ENCODE assay signal across 8 mouse cellular contexts in the genomic region with DNA sequence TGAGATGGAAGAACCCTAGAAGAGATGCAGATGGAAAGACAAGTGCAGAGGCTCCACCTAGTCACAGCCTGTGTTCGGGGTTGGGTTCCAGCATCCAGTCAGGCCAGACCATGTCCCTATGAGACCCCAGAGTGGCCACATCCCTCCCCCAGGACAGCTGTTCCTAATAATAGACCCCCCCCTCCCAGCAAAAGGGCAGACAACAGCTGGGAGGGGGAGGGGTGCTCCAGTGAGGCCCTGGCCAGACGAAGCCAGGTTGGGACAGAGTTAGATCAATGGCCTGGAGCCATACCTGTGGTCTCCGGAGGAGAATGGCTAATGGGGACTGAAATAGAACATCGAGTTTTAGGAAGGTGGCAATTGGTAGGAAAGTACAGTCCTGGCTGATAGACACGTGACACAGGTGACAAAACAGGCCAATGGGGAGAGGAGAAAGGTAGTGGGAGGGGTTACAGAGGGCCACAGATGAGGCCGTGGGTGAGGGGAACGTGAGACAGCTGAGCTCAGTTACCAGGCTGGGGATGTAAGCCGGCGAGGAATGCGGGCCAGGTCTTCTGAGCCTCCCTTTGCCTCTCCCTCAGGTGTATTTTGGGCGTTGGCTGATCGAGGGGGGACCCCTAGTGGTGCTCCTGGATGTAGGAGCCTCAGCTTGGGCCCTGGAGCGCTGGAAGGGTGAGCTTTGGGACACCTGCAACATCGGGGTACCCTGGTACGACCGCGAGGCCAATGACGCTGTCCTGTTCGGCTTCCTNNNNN. TPM values are rescaled to one million over a fixed set of nuclear protein-coding genes. Genes with fewer than 3 reads are reported as not detected.
A peak's percentile ranks its signal among the peaks of the same experiment; 100 is the strongest.
DNase-seq lines count a peak whose midpoint lies in the region; ATAC-seq and TF ChIP-seq lines count a peak whose summit lies in the region.

A gene (minus strand): TSS at position 576 of the 756 bp plus-strand sequence.

- peaks cover 42% of the 10 kb centered on the region for H3K79me2 ChIP-seq in myocyte (ENCODE audit: control insufficient read depth, insufficient read depth)

- 27% methylated on average over 19 of the region's 19 CpGs for WGBS in neural tube, embryonic 11.5 days
- WGBS in liver, embryonic 12.5 days (ENCODE audit: insufficient replicate concordance), result 39% methylated on average over 19 of the region's 19 CpGs

- H3K27me3 ChIP-seq in neural tube, embryonic 11.5 days (ENCODE audit: control insufficient read depth, insufficient read depth, low read length), result no peaks in the 10 kb centered on the region
- no peaks in the 10 kb centered on the region for H3K27me3 ChIP-seq in liver, embryonic 12.5 days (replicated peaks)
- no peaks in the 10 kb centered on the region for H3K27me3 ChIP-seq in myocyte (ENCODE audit: control insufficient read depth, insufficient read depth, insufficient read length)

- TF ChIP-seq POLR2A in cortical plate, adult 2 months (IDR thresholded peaks at IDR 0.05; ENCODE audit: extremely low read depth, insufficient read depth, low read length), result peak; percentile 35; the same call in 1 of the 2 replicates
- TF ChIP-seq POLR2A in myocyte (IDR thresholded peaks at IDR 0.05; ENCODE audit: insufficient read length, low read depth), result peak; percentile 33

- H3K4me3 ChIP-seq in neural tube, embryonic 11.5 days (ENCODE audit: low read depth, low read length), result no peak within 1 kb of the TSS
- peak within 1 kb of the TSS; percentile 10; the same call in 1 of the 2 replicates for H3K4me3 ChIP-seq in cortical plate, adult 2 months (ENCODE audit: insufficient read depth, low read length)
- no peak within 1 kb of the TSS for H3K4me3 ChIP-seq in liver, embryonic 12.5 days
- H3K4me3 ChIP-seq in myocyte, result peak within 1 kb of the TSS; percentile 92

- H3K27ac ChIP-seq in neural tube, embryonic 11.5 days (ENCODE audit: low read depth, low read length), result no peak within 1 kb of the TSS
- H3K27ac ChIP-seq in cortical plate, adult 2 months (ENCODE audit: insufficient read depth, low read length), result no peak within 1 kb of the TSS
- H3K27ac ChIP-seq in liver, embryonic 12.5 days, result no peak within 1 kb of the TSS

- peaks cover 18% of the 10 kb centered on the region; the same call in 1 of the 2 replicates for H3K4me1 ChIP-seq in neural tube, embryonic 11.5 days (ENCODE audit: control insufficient read depth, insufficient read depth, low read length)
- peaks cover 2% of the 10 kb centered on the region for H3K4me1 ChIP-seq in cortical plate, adult 2 months (ENCODE audit: control insufficient read depth, insufficient read depth, low read length)
- peaks cover 41% of the 10 kb centered on the region for H3K4me1 ChIP-seq in liver, embryonic 12.5 days

- H3K9ac ChIP-seq in neural tube, embryonic 11.5 days (ENCODE audit: low read length), result no peak within 1 kb of the TSS
- H3K9ac ChIP-seq in liver, embryonic 12.5 days, result no peak within 1 kb of the TSS

- 0 out of 2 replicates have a peak, but pooled peaks have one; percentile 12 for TF ChIP-seq CTCF in cortical plate, adult 2 months (IDR thresholded peaks at IDR 0.05; ENCODE audit: extremely low read depth, insufficient read depth, low read length)

- no peaks in the 10 kb centered on the region for H3K36me3 ChIP-seq in neural tube, embryonic 11.5 days (ENCODE audit: control insufficient read depth, insufficient read depth, low read length)
- peaks cover 18% of the 10 kb centered on the region for H3K36me3 ChIP-seq in liver, embryonic 12.5 days
- peaks cover 31% of the 10 kb centered on the region for H3K36me3 ChIP-seq in myocyte (ENCODE audit: control insufficient read depth, insufficient read depth)

- H3ac ChIP-seq in myocyte (ENCODE audit: control insufficient read depth, insufficient read length), result no peak within 1 kb of the TSS

- no peak for DNase-seq in neural tube, embryonic 11.5 days (ENCODE audit: low spot score)
- DNase-seq in neural tube, embryonic 10.5 days (ENCODE audit: extremely low spot score, low spot score), result no peak
- DNase-seq in heart, adult 8-10 months (ENCODE audit: low spot score), result no peak
- peak; percentile 42 to 50 for DNase-seq in kidney, adult 8-10 months
- DNase-seq in yolk sac, embryonic 10.5 days (ENCODE audit: low spot score), result no peak

- no peak for ATAC-seq in neural tube, embryonic 11.5 days (ENCODE audit: insufficient read depth, low FRiP score, low TSS enrichment)
- ATAC-seq in liver, embryonic 12.5 days, result no peak

- no peak within 1 kb of the TSS for H3K4me2 ChIP-seq in neural tube, embryonic 11.5 days (ENCODE audit: low read depth)
- H3K4me2 ChIP-seq in liver, embryonic 12.5 days, result peak within 1 kb of the TSS; percentile 11; the same call in 1 of the 2 replicates
- H3K4me2 ChIP-seq in myocyte (ENCODE audit: low read depth), result peak within 1 kb of the TSS; percentile 96

- H3K9me3 ChIP-seq in neural tube, embryonic 11.5 days (ENCODE audit: control insufficient read depth, low read length), result no peaks in the 10 kb centered on the region
- H3K9me3 ChIP-seq in liver, embryonic 12.5 days (replicated peaks), result no peaks in the 10 kb centered on the region

TF ChIP-seq in myocyte, 11 proteins besides CTCF, POLR2A, EP300 and RAD21:
- TF ChIP-seq CEBPB (IDR thresholded peaks at IDR 0.05; ENCODE audit: insufficient read depth, poor library complexity, severe bottlenecking) (no peak), TCF12 (IDR thresholded peaks at IDR 0.05; ENCODE audit: insufficient read depth, poor library complexity, severe bottlenecking) (peak; percentile 87), REST (IDR thresholded peaks at IDR 0.05; ENCODE audit: insufficient read depth, insufficient read length) (no peak), SRF (IDR thresholded peaks at IDR 0.05; ENCODE audit: control insufficient read depth, insufficient read length, low read depth) (no peak), E2F4 (IDR thresholded peaks at IDR 0.05; ENCODE audit: insufficient read depth) (no peak), MYOG (IDR thresholded peaks at IDR 0.05; ENCODE audit: control insufficient read depth in 1 of 3, insufficient read depth in 1 of 3, insufficient read length in 2 of 3, low read depth in 2 of 3) (peak; percentile 79 to 97 (median 94)), USF1 (IDR thresholded peaks at IDR 0.05; ENCODE audit: low read depth) (peak; percentile 10), POLR2AphosphoS2 (IDR thresholded peaks at IDR 0.05; ENCODE audit: insufficient read length, low read depth) (peak; percentile 74), TCF3 (IDR thresholded peaks at IDR 0.05; ENCODE audit: insufficient read length, low read depth) (peak; percentile 42), MYOD1 (IDR thresholded peaks at IDR 0.05; ENCODE audit: control insufficient read depth in 1 of 3, insufficient read length in 2 of 3, low read depth in 2 of 3) (peak; percentile 80 to 96 (median 93)), MAX (IDR thresholded peaks at IDR 0.05; ENCODE audit: low read depth) (no peak)
TF ChIP-seq in myocyte: peak in this region for 6.

RNA-seq across cellular contexts. Expression of the gene that starts here (rescaled TPM):
- polyA plus RNA-seq in neural tube, embryonic 11.5 days (2014; fragmentation: Nextera tagmentation; extraction: Ambion mirVana), result 165 and 172 TPM in 2 replicates
- polyA plus RNA-seq in cortical plate, adult 2 months (2012; rRNA removed), result 41.7 and 47.4 TPM in 2 replicates
- 10 to 100 TPM; 23.1 to 31.5 (median 26.8) TPM for total RNA-seq in heart, adult 8-10 months (2022)
- polyA plus RNA-seq in liver, embryonic 12.5 days (2016; fragmentation: Nextera tagmentation; extraction: Ambion mirVana), result 135 and 141 TPM in 2 replicates
- 118 TPM for polyA plus RNA-seq in myocyte (2012; fragmentation: generic; extraction: Trizol)

Comparison
In these comparisons a context has a peak if more than half of its experiments do, and no peak if none do; other contexts are left out.
1. DNase-seq: peak in kidney, adult 8-10 months (2 of 2); none in neural tube, embryonic 11.5 days (single experiment), neural tube, embryonic 10.5 days (single experiment), heart, adult 8-10 months (single experiment) and yolk sac, embryonic 10.5 days (single experiment).
2. H3K4me3 ChIP-seq: peak in cortical plate, adult 2 months (single experiment) and myocyte (single experiment); none in neural tube, embryonic 11.5 days (single experiment) and liver, embryonic 12.5 days (single experiment).